In genomic region chr19:38998676-38999075, GRCm38 (mm10) we compare ENCODE assay signal across 25 mouse cellular contexts. TPM values are rescaled to one million over a fixed set of nuclear protein-coding genes. Genes with fewer than 3 reads are reported as not detected.
"Had no signal": no experiment of that assay in that cellular context is flagged by ENCODE, and none has a peak within 500 bp of the region (broad histone marks: within the 10 kb centered on the region; RNA-seq: fewer than 3 reads in every experiment).

No protein-coding gene starts in this region.

- H3K9ac ChIP-seq: liver, embryonic 15.5 days; liver, postnatal 0 days; lung, embryonic 15.5 days; midbrain, embryonic 13.5 days; midbrain, embryonic 15.5 days; neural tube, embryonic 12.5 days; stomach, embryonic 15.5 days had no signal

- H3K4me1 ChIP-seq: liver, embryonic 15.5 days; lung, embryonic 15.5 days; megakaryocyte, embryonic 14.5 days; midbrain, embryonic 13.5 days; midbrain, embryonic 15.5 days; neural tube, embryonic 12.5 days; stomach, embryonic 15.5 days had no signal

- ATAC-seq: liver, postnatal 0 days; lung, postnatal 0 days; midbrain, embryonic 13.5 days; midbrain, embryonic 15.5 days had no signal

- DNase-seq: liver, postnatal 0 days; lung, adult 2 months; lung, postnatal 14 days; lung, postnatal 36 days; retina, postnatal 1 day; right cerebral cortex, adult 18-20 months; right cerebral cortex, postnatal 25 days; right cerebral cortex, postnatal 4 days; thymus, adult 18-20 months; thymus, postnatal 14 days; thymus, postnatal 36 days had no signal

- H3K36me3 ChIP-seq: liver, embryonic 15.5 days; lung, embryonic 15.5 days; midbrain, embryonic 13.5 days; midbrain, embryonic 15.5 days; neural tube, embryonic 12.5 days; stomach, embryonic 15.5 days had no signal

- H3K4me3 ChIP-seq: liver, embryonic 15.5 days; lung, embryonic 15.5 days; megakaryocyte, embryonic 14.5 days; midbrain, embryonic 13.5 days; midbrain, embryonic 15.5 days; neural tube, embryonic 12.5 days; stomach, embryonic 15.5 days had no signal

- H3K4me2 ChIP-seq: liver, embryonic 15.5 days; lung, embryonic 15.5 days; midbrain, embryonic 11.5 days; midbrain, embryonic 13.5 days; midbrain, embryonic 15.5 days; neural tube, embryonic 12.5 days; stomach, embryonic 15.5 days had no signal

- H3K9me3 ChIP-seq: liver, embryonic 15.5 days; lung, embryonic 15.5 days; midbrain, embryonic 15.5 days; neural tube, embryonic 12.5 days; stomach, embryonic 15.5 days had no signal

- H3K27me3 ChIP-seq: liver, embryonic 15.5 days; lung, embryonic 15.5 days; megakaryocyte, embryonic 14.5 days; midbrain, embryonic 13.5 days; midbrain, embryonic 15.5 days; neural tube, embryonic 12.5 days; stomach, embryonic 15.5 days had no signal

- H3K27ac ChIP-seq: liver, embryonic 15.5 days; lung, embryonic 15.5 days; macrophage; midbrain, embryonic 13.5 days; midbrain, embryonic 15.5 days; neural tube, embryonic 12.5 days; stomach, embryonic 15.5 days had no signal

RNA-seq across cellular contexts. Expression of gene Cyp2c55, which starts 8.1 kb away (rescaled TPM):
- total RNA-seq: megakaryocyte progenitor cell, adult 5-6 weeks; monocyte, adult 5-6 weeks; neutrophil, adult 5-6 weeks had no signal
- polyA plus RNA-seq: liver, embryonic 15.5 days; lung, embryonic 15.5 days; lung, postnatal 0 days; macrophage; midbrain, embryonic 13.5 days; midbrain, embryonic 15.5 days; neural tube, embryonic 12.5 days; neural tube, embryonic 14.5 days had no signal
